Mouse (Mus musculus): ENCODE results near the gene 1700020N01Rik.

1700020N01Rik gene

DNA sequence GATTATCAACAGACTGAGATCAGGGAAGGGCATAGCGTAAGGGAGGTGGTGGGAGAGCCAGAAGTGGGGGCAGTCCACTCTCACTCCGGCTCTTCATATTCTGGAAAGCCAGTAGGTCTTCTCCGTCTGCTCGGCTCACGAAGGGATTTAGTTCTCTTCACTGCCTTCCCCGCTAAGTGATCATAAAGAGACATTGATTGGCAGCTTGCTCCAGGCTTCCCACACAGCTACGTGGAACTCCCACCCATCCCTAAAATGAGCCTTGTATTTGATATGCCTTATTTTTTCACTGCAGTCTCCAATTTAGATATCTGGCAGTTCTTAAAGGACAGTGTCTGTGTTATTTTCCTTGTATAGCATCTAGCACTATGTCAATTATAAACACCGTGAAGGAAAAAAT lies 11.5 kb downstream of the 1700020N01Rik start:
- no peak for DNase-seq (ENCODE audit: low read depth)

DNA sequence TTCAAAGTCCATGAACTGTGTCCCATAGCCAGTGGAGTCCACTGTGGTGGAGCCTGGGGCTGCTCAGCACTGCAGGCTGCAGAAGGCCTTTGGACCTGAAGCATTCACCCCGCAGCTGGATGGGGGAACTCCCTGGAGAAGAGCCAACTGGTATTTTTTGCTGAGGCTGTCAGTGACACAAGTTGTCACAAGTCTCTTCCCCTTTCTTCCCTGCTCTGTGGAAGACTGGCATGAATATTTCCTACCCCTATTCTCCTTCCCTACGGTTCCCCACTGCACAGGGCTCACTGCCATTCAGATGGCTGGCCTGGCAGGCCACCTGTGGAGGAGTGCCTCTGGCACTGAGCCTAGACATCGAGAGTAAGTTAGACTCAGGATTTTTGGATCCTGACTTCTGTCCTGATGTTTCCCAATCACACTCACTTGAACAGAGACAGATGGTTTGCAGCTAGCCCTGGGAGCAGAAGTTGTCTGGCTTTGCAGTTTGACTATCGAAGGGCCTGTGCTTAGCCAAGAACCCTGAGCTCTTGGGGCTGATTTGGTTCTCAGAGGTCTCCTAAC lies 12.1 kb downstream of the 1700020N01Rik start:
- DNase-seq (ENCODE audit: low read depth): no peak

DNA sequence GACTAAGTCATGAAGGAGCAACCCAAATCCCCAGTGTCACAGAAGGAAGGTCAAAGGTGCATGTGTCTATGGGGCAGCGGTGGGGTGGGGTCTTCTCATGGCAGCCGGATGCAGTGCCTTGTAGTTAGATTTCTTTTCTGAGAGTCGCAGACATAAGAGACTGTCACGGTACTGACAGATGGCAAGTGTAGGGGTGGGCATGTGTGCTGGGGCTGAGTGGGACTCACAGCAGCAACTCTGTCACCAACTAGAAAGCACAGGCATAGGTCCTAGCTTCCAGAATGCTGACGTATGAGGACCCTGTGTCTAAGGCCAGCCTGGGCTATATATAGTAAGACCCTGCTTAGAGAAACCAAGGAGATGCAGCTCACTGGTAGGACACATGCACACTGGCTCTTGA lies 12.7 kb downstream of the 1700020N01Rik start:
- no peak for DNase-seq (ENCODE audit: low read depth)

DNA sequence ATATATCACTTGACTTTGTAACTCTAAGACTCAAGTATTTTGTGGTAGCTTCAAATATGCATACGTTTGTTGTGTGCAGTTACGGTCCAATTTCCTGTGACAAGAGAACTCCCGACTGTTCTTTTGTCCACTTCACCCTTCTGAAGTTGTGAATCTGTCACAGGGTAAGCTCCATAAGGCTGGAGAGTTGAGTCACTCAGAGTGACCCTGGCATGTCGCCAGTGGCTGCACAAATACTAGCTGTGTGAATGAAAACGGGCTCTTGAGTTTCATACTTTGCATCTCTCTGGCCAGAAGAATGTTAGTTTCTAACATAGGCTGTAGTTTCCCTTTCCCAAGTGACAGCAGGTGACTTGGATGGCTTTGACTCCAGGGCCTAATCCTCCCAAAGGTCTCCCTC lies 14.0 kb downstream of the 1700020N01Rik start:
- no peak for DNase-seq (ENCODE audit: low read depth)

DNA sequence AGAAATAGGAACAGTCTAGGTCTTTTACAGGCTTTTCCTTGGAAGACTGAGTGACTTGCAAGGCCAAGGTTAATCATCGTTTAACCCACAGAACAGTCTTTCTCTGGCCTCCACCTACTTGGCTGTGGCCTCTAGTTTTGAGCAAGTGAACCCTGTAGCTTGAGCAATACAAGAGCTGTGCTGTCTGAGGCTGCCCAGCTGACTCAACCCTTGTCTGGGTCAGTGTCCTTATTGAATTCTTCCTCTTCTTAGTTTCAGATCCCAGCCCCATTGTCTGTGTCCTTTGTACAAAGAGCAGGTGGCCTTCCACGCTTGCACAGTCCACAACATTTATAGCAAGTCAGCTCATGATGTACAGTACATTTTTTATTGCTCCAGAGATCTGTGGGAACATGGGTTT lies 16.6 kb downstream of the 1700020N01Rik start:
- DNase-seq (ENCODE audit: low read depth): no peak

DNA sequence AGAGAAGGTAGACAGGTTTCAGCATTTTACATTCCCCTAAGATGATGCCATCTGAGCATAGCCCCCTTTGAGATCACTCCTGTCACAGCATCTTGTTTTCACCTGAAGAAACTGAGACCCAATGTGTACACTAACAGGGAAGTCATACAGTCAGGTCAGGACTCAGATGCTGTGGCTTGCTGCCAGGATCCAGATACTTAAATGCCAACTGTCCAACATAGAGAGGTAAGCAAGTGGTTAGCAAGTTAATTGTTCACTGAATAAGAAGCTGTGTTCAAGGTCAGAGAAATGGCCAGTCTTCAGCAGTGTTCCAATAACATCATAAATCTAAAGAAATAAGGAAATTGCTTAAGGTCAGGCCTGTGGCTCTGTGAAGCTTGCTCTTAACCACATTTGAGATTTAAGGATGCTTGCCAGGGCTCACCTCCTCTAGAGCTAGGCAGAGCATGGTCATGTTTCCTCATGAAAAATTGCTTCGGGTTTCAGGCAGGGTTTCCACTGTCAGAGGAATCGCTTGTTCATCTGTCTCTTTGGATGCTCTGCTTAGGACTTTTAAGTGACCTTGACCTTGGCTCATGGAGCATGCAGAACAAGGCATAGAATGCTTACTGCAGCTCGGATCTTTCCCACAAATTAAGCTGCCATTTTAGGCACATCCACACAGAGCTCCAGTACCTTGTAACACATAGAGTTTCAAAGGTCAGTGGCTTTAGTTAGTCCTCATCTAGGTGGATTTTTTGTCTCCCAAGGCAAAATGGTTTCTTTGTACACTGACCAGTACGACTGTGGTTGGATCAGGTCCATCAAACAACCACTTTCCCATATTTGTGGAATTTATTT lies 20.3 kb downstream of the 1700020N01Rik start:
- no peak for DNase-seq (ENCODE audit: low read depth)

DNA sequence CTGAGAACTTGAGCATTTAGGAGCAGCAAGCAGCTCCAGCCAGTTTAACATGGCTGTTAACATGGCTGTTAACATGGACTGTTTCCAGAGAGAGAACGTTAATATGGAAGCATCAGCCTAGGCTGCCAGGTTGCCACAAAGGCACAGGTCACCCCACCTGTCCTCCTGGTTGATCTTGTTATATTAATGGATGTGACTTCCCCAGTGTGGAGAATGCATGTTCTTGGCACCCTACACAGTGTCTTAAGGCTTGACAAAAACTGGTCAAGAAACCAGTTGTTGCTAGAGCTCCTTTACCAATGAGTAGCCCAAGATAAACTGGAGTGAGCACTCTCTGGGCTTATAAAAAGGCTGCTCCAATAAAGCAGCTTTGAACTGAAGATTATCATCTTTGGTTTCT lies 21.6 kb downstream of the 1700020N01Rik start:
- DNase-seq (ENCODE audit: low read depth): no peak

DNA sequence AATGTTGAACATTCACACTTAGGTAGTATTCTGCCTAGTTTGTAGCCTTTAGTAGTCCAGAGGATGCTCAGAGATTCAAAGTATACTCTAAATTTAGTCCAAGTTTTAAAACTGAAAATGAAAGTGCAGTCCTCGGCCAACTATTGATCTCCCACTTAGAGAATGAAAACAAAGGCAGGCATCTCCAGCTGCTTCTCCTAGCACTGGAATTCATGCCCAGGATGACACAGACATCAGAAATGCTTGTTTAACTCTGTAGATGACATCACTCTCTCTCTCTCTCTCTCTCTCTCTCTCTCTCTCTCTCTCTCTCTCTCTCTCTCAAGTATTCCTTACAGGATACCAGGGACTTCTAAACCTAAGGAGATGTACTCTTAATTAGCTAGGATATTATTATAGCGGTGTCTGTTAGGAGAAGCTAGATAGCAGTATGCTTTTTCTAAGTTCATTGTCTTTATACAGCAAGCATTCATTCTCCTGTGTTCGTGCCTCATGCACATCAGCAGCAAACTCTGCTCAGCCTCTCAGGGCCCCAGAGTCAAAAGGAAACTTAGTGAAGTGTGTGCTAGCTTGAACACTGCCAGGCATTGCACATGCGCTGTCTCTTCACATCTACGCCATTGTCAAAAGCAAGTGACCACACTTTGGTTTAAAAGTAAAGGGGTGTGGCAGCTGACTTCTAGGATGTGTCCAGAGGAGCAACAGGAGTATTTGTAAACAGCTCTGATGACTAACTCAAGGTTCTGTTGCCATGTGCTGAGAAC lies 26.0 kb downstream of the 1700020N01Rik start:
- no peak for DNase-seq (ENCODE audit: low read depth)

DNA sequence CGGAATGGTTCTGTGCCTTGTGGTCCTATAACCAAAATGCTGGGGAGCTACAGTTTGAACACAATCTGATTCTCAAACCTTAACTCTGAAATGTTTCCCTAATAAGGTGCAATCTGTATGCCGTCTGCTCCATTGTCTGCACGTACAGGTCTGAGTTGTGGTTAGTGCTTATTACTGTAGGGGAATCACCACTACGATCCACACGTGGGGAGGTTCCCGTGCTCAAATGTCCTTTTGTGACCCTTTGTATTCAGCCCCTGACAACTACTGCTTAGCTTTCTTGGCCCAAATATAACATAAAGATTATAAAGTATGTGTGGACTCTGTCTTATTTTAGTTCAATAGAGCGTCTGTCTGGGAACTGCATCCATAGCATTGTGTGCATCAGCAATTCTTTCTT lies 29.1 kb downstream of the 1700020N01Rik start:
- DNase-seq (ENCODE audit: low read depth): no peak

DNA sequence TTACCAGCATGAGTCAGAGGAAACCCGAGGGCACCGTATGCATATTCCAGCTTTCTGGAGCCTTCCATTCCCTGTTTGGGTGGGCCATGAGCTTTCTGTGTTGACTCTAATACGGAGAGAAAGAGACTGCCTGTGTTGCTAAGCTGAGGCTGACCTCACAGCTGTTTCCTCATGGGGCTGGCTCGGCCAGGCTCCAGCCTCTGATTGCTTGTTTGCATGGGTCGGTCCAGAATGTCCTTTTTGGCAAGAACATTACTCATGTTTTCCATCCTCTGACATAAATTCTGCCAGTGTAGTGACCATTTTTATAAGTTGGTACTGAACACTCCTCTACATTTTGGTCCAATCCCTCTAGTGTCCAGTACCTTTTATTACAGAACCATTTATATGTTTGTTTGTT lies 35.6 kb downstream of the 1700020N01Rik start:
- no peak for DNase-seq (ENCODE audit: low read depth)

DNA sequence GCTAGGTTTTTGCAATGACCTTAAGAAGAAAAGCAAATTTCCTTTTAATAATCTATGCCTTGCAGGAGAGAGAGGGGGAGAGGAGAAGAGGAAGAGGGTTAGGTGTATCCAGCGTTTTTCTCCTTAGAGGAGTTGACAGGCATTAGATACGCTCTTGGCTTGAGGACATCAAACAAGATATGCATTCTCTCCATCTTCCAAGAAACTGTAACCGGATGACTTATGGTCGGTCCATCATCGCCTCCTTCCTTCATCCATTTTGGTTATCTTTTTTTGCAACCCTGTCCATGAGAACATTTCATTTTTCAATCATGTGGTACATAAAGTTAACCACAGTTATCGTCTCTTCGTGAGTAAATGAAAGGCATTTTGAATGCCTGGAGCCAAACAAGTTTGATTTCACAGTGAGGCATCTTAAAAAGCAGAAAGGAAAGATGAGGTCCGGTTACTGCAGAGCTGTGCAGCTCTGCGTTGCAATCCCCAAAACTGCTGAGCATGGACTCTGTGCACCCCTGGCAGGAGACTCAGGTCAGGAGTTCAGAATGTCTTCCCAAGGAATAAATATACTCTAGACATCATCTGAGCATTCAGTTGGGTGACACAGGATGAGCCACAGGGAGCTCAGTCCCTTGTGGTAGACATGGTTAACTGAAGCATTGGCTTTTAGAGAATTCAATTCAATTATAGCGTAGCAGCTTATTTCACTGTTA lies 36.2 kb downstream of the 1700020N01Rik start:
- DNase-seq (ENCODE audit: low read depth): no peak

DNA sequence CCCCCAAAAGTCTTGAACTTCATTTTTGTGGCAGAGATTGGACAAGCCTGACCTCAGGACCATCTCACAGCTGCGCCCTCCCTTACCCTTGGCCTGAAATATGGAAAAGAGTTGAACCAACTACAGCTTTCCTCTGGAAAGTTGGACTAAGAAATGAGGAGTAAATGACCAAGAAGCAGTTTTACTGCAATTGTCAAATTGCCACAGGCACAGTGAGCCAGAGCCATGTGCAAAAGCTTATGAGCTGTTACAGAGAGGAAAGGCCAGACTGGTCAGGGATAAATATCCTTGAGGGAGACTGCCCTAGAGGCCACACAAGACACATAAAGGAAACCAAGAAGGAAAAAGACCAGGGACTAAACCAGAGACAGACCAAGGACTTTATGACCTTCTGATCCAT lies 38.5 kb downstream of the 1700020N01Rik start:
- no peak for DNase-seq (ENCODE audit: low read depth)

DNA sequence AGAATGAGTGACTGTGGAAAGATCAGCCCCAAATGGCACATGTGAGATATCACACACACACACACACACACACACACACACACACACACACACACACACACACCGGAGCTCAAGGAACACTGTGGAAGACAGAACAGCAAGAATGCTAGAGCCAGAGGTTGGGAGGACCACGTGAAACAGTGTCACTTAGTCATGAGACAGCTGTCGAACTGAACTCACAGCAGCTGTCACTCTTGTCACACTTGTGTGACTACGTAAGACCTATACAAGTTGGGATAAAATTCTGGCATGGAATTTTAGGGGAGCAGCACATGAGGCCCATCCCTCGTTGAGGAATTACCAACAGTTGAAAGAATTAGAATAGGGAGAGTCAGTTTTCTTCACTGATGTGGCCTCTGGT lies 39.7 kb downstream of the 1700020N01Rik start:
- DNase-seq (ENCODE audit: low read depth): no peak

DNA sequence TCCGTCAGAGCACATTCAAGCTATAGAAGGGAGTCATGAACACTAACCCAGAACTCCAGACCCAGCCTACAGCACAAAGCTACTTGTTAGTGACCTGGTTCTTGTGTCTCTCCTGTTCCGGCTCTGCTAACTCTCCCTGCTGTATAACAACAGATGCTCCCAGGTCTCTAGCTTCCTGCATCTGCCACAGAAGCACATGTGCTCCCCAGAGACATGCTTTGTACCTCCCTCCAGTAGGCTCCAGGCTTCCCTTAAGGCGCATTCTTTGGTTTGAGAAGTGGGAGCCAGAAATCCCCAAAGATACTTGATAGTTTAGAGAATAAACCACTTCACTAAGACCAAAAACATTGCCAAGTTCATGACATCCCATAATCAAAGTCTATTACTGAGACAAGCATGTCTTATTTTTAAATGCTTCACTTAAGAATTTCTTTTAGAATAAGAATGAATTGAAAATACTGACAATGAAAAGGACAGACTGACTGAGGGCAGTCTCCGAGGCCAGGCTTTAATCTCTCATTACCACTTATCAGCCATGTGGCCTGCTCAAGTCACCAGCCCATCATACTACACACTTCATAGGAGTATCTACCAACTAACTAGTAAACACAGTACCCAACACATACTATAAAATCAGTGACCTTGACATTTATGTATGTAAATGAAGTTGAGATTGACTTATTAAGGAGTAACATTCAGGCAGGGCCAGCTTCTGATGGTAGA lies 43.2 kb downstream of the 1700020N01Rik start:
- DNase-seq (ENCODE audit: low read depth): no peak

DNA sequence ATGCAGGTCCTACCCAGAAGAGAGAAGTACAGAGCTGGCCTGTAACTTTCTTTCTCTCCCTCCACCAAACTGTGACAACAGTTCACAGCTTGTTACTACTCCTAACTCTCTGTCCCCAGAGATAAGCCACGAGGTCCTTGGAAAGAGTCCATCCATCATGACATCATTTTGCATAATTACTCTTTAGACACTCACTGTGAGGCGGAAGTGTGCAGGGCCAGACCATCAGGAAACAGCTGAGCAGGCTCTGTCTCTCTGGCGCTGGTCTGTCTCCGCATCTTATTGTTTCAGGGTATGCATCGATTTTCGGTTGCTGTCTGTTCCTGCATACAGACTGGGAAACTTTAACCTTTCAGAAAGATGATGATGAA lies 43.8 kb downstream of the 1700020N01Rik start:
- no peak for DNase-seq (ENCODE audit: low read depth)

DNA sequence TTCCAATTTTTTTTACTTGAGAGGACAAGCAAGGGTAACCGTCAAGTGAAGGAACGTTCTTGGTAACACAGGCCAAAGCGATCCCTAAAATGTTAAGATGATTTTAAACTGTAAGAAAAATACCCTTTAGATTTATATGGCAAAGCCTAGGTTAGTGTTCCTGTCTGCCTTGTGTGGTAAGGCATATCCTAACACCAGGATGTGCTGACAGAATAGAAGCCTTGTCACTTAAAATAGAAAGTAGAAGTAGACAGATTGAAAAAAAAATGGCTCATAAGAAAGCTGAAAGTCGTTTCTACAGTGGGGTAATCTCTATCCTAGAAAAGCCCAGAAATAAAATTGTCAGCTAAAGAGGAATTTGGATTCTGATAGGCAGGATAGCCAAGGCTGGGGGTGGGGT lies 58.4 kb downstream of the 1700020N01Rik start:
- no peak for DNase-seq (ENCODE audit: low read depth)

DNA sequence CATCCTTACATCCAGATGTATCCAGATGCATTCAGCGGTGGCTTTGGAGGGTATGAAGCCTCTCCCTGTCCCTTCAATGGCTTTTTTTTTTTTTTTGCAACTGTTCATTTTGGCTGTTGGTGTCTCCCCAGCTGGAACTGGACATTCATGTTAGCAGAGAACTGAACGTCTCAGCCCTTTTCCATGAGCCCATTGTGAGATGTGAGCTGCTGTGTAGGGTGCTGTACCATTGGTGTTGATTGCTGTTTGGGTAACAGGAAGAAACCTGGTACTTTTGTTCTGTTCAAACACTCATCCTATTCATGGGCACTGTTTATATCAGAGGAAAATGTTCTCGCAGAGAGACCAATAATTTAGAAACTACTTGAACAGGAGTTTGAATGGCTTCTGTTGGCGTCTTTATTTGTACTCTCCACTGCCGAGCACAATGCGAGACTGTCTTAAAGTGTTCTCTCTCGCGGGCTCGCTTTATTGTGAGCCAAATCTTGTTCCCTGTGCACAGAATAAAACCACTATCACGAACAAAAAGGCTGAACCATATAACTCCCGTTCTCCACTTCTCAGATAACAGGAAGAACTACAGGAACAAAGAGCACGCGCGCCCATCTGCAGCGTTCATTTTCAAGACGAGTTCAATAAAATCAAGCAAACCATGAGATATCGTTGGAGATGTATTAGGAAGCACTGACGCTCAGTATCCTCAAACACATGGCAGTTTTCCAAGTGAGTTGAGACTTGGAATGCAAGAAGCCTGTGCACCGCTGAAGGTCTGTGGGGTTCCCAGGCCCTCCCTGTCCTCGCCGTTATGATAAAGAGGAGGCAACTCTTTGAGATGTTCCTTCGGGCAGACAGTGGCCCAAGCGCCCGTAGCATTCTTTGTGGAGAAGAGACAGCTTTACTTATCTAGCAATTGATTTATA lies 59.7 kb downstream of the 1700020N01Rik start:
- DNase-seq (ENCODE audit: low read depth): no peak

DNA sequence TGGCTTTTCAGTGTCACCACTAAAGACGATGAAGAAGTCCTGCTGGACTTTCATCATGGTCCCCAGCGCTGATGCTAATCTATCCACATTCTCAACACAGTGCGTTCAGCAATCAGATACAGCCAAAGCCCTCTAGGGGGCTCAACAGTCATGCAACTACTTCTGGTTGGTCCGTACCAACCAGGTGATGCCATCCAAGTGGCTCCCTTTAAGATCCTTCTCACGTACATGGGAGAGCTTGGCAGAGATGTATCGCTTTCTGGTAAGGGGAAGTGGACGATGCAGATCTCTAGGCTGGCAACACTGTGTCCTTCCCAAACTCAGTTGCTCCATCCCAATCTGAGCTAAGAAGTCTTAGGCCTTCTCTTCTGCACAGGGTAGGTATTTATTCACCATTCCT lies 60.5 kb downstream of the 1700020N01Rik start:
- DNase-seq (ENCODE audit: low read depth): no peak

DNA sequence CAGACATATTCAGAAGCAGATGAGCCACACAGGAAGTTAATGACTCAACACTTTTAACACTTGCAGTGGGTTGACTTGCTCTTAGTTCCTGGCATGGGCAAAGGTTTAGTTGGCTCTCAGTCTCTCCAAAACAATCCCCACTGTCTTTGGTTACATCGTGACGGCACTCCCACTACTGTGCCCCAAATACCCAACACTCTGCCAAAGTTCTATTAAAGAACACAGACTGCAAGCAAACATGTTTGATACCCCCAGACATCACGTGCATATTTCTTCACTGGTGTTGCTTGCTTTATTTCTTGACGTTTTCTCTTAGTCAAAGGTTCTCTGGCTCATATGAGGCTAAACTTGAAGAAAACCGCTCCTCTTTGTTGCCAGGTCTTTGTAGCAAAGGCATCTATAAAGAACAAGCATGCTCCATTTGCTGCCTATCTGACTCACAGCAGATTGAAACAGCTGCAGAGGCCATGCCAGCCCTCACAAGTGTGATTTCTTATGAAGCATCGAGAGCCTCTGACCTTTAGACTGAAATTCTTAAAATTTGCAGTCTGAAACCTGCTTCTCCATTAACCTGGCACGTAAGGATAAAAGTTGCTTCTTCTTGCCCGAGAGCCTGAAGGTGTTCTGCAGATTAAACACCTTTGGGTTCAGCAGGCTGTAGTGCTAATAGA lies 66.8 kb downstream of the 1700020N01Rik start:
- no peak for DNase-seq (ENCODE audit: low read depth)

DNA sequence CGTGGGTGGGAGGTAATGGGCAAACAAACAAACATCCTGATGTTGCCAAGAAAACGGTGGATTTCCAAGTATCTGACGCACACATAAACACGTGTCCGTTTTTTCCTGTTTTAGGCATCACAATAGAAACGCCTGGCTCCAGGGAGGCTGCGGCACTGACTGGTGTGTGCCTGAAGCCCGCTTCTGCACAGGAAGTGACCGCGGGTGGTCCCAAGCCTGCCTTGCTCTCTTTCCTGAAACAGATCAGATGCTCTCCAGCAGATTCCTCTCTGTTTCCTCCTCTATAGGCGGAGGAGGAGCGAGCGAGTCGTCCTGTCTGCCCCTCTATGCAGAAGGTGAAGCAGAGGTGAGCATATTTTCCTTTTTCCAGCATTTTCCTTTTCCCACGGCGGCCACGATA lies 76.0 kb downstream of the 1700020N01Rik start:
- DNase-seq (ENCODE audit: low read depth): no peak

Data from c-Kit-positive CD71-positive TER-119-negative erythroid progenitor cells, embryonic 14.5 days (primary cell).